Mouse (Mus musculus) heart, embryonic 15.5 days (tissue): Measurements from ENCODE around the gene Zfp683. TPM values are rescaled to one million over a fixed set of nuclear protein-coding genes. Genes with fewer than 3 reads are reported as not detected.

Source experiments
- ATAC-seq: fragments of 200-750 bp; cut with Nextera tagmentation; replicated peaks from 2 replicates; pipeline ENCODE4 v1.8.0; 2017; ENCODE audit warnings: low read depth, moderate TSS enrichment; ENCODE audit not compliant: insufficient number of reproducible peaks, insufficient read depth, low FRiP score
- H3K27ac ChIP-seq: fragments of 300-500 bp; sonication (generic); 2 replicates; pipeline ENCODE4 v1.5.1; 2015; ENCODE audit warnings: mild to moderate bottlenecking, inconsistent platforms
- H3K27me3 ChIP-seq: fragments of 300-500 bp; sonication (generic); 2 replicates; pipeline ENCODE4 v1.6.1; 2015; ENCODE audit warnings: inconsistent platforms
- H3K36me3 ChIP-seq: fragments of 300-500 bp; sonication (generic); 2 replicates; pipeline ENCODE4 v1.6.1; 2015; ENCODE audit warnings: mild to moderate bottlenecking, inconsistent platforms
- H3K4me1 ChIP-seq: fragments of 300-500 bp; sonication (generic); replicated peaks from 2 replicates; pipeline ENCODE4 v1.6.1; 2015; ENCODE audit warnings: inconsistent platforms
- H3K4me2 ChIP-seq: fragments of 300-500 bp; sonication (generic); 2 replicates; pipeline ENCODE4 v1.6.1; 2015; ENCODE audit warnings: inconsistent platforms, mild to moderate bottlenecking, moderate library complexity
- H3K4me3 ChIP-seq: fragments of 300-500 bp; sonication (generic); 2 replicates; pipeline ENCODE4 v1.5.1; 2015; ENCODE audit warnings: mild to moderate bottlenecking, inconsistent platforms
- H3K9ac ChIP-seq: fragments of 300-500 bp; sonication (generic); 2 replicates; pipeline ENCODE4 v1.6.1; 2015; ENCODE audit warnings: mild to moderate bottlenecking, inconsistent platforms
- H3K9me3 ChIP-seq: fragments of 300-500 bp; sonication (generic); replicated peaks from 2 replicates; pipeline ENCODE4 v1.6.1; 2016; ENCODE audit warnings: inconsistent platforms
- WGBS: fragments of 180-500 bp; shearing (Covaris S2); methylation state at CpG from one replicate; pipeline ENCODE4 v1.1.7; 2015; ENCODE audit warnings: mixed read lengths; 5-methylcytosine and 5-hydroxymethylcytosine counted together
- polyA plus RNA-seq: library from polyadenylated mRNA; unstranded; fragments of >200 nt; fragmentation: Nextera tagmentation; extraction: Ambion mirVana; gene quantifications from 2 replicates; pipeline ENCODE4 v1.2.1, GENCODE M21; 2015

The Zfp683 gene
- polyA plus RNA-seq = not detected in 2 replicates

- ATAC-seq = no peak
- 88% methylated on average over 3 of the region's 3 CpGs for WGBS
- H3K9ac ChIP-seq = no peak within 1 kb of the TSS
- H3K27ac ChIP-seq = peak within 1 kb of the TSS; percentile 32
- H3K4me2 ChIP-seq = 0 out of 2 replicates have a peak within 1 kb of the TSS, but pooled peaks have one; percentile 3
- H3K4me3 ChIP-seq = no peak within 1 kb of the TSS
- no peaks in the 10 kb centered on the region for H3K9me3 ChIP-seq
- H3K4me1 ChIP-seq = peaks cover 13% of the 10 kb centered on the region
- H3K27me3 ChIP-seq = peaks cover 5% of the 10 kb centered on the region
- no peaks in the 10 kb centered on the region for H3K36me3 ChIP-seq
Observed at GRCm38 (mm10) chr4:134053538-134053937, at the start of gene Zfp683. Gene Zfp683, plus strand, starts transcription at chr4:134053838.

DNA sequence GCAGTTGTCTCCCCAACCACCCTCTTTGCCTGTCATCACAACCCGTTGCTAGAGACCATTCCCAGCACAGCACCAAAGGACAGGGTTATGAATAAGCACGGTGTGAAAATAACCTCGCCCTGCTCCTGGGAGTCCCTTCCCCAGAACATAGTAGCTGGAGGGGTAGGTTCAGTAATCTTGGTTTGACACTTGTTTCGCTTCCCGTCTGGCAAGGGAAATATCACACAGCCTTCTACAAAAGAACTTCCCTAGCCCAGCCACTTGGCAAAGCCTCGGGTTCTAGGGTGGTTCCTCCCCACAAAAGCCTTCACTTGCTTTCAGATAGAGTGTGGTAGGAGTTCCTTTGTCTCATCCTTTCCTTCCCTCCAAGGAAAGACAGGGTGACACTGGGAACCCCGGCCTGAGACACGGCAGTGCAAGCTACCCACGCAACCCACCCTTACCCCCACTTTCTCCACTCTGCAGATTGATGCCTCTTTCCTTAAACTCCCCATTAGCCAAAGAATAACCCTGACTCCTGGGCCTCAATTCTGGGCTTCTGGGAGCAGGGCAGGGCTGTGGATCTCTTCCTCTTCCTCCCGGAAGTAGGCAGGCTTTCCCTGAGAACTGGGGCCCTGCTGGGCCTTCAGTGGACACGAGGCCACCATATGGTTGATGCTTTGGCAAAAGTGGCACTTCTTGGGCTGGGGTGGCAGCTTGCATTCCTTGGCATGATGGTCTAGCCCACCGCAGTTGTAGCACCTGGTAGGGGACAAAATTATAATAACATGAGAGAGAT, 47.9 kb upstream of the Zfp683 start:
- H3K27ac ChIP-seq = no peak overlapping the region
- no peak for ATAC-seq
- 58% methylated on average over 12 of the region's 12 CpGs for WGBS

GRCm38 (mm10) chr4:134006845-134007244, 46.8 kb upstream of the Zfp683 start:
- Histone ChIP-seq H3K36me3 (no peaks in the 10 kb centered on the region), H3K9me3 (no peaks in the 10 kb centered on the region), H3K4me3 (no peak overlapping the region), H3K4me1 (peaks cover 12% of the 10 kb centered on the region), H3K27me3 (no peaks in the 10 kb centered on the region), H3K4me2 (no peak overlapping the region), H3K9ac (no peak overlapping the region), H3K27ac (no peak overlapping the region)
- ATAC-seq = no peak
- 86% methylated on average over 3 of the region's 3 CpGs for WGBS

More for the DNA sequence above, 47.9 kb upstream of the Zfp683 start:
- Histone ChIP-seq H3K4me2 (no peak overlapping the region), H3K9me3 (no peaks in the 10 kb centered on the region), H3K27me3 (no peaks in the 10 kb centered on the region), H3K36me3 (no peaks in the 10 kb centered on the region), H3K4me3 (no peak overlapping the region), H3K9ac (no peak overlapping the region), H3K4me1 (peaks cover 6% of the 10 kb centered on the region)

DNA sequence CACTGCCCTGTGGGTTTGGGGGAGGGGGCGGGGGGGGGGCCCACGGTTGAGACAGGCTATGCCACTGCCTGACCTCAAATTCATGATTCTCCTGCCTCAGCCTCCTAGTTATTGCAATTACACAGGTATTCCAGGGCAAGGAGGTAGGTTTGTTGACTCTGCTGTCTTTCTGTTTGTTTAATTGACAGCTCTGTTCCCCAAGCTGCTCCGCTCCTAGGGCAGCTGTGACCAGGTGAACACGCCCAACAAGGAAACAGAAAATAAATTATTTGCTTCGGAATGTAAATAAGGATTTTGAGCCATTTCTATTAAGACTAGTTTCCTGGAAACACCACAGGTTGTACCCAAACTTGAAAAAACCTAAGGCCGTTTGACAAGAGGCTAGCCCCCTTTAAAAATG, 43.9 kb upstream of the Zfp683 start:
- no peak overlapping the region for H3K27ac ChIP-seq
- no peak overlapping the region for H3K4me2 ChIP-seq
- H3K4me1 ChIP-seq = peaks cover 22% of the 10 kb centered on the region
- ATAC-seq = no peak
- no peaks in the 10 kb centered on the region for H3K27me3 ChIP-seq
- H3K4me3 ChIP-seq = no peak overlapping the region
- H3K9me3 ChIP-seq = no peaks in the 10 kb centered on the region
- no peaks in the 10 kb centered on the region for H3K36me3 ChIP-seq
- WGBS = 71% methylated on average over 6 of the region's 6 CpGs
- no peak overlapping the region for H3K9ac ChIP-seq

- H3K4me1 ChIP-seq = peaks cover 19% of the 10 kb centered on the region
- 11% methylated on average over 16 of the region's 16 CpGs for WGBS
- no peaks in the 10 kb centered on the region for H3K36me3 ChIP-seq
- no peak overlapping the region for H3K9ac ChIP-seq
- no peak overlapping the region for H3K4me2 ChIP-seq
- no peaks in the 10 kb centered on the region for H3K9me3 ChIP-seq
- no peak; the same call in 1 of the 2 replicates for ATAC-seq
- H3K27ac ChIP-seq = no peak overlapping the region
- peaks cover 13% of the 10 kb centered on the region for H3K27me3 ChIP-seq
- H3K4me3 ChIP-seq = no peak overlapping the region
Observed at GRCm38 (mm10) chr4:134011450-134012414, 41.9 kb upstream of the Zfp683 start.

DNA sequence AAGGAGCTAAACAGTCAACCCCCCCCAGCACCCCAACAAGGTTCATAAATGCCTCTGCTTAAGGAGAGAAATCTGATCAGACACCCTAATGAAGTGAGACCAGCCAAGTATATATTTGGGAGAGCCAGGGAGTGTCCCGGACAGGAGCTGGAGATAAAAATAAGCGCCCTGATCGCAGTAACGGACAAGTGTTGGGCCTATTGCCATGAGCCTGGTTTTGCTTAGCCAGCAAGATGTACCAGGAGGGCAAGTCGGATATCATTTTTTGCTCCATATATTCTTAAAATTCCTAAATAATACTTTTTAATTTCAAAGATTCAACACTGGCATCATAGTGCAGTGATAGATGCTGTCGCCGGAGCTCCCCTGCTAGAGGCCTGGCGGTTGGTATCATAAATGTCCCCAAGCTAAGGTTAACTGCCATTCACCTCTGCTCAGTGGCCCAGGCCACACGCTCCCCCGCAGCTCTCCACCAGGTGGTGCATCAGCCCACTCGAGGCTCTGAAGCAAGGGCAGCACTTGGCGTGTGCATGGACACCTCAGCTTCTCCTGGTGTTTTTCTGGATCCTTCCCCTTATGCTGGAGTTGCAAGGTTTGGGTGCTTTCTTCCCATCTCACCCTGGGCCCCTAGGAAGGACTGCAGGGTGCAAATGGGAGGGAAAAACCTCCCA, 40.6 kb upstream of the Zfp683 start:
- 30% methylated on average over 12 of the region's 12 CpGs for WGBS
- Histone ChIP-seq H3K27ac (no peak overlapping the region), H3K4me1 (peaks cover 27% of the 10 kb centered on the region), H3K27me3 (peaks cover 25% of the 10 kb centered on the region), H3K4me3 (no peak overlapping the region), H3K9ac (no peak overlapping the region), H3K4me2 (no peak overlapping the region), H3K9me3 (no peaks in the 10 kb centered on the region), H3K36me3 (no peaks in the 10 kb centered on the region)
- no peak for ATAC-seq

DNA sequence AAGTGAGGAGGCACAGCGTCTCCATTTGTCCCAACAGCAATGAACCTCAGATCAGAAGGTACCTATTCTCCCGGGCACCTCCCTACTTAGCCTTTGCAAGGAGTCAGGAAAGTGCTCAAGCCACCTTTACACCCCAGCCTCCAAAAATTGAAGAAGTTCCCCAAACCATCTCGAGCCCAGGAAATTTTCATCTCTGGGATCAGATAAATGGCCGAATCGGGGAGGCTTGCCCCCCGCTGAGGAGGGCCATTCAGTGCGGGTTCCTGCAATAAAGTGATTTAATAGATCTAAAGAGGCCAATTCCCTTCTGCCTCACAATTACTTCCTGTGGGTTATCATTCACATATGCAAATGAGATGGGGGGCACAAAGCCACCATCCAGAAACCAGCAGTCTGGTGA, 37.4 kb upstream of the Zfp683 start:
- WGBS = 18% methylated on average over 7 of the region's 7 CpGs

GRCm38 (mm10) chr4:134016767-134017166, 36.9 kb upstream of the Zfp683 start:
- H3K27me3 ChIP-seq = peaks cover 50% of the 10 kb centered on the region

More for the DNA sequence above, 37.4 kb upstream of the Zfp683 start:
- no peak overlapping the region for H3K4me3 ChIP-seq
- H3K4me2 ChIP-seq = no peak overlapping the region
- H3K9ac ChIP-seq = no peak overlapping the region
- no peak overlapping the region for H3K27ac ChIP-seq
- H3K27me3 ChIP-seq = peaks cover 50% of the 10 kb centered on the region
- no peaks in the 10 kb centered on the region for H3K36me3 ChIP-seq
- no peak for ATAC-seq
- H3K9me3 ChIP-seq = no peaks in the 10 kb centered on the region
- H3K4me1 ChIP-seq = peaks cover 32% of the 10 kb centered on the region

GRCm38 (mm10) chr4:134017201-134017865, 36.3 kb upstream of the Zfp683 start:
- peak overlapping the region; percentile 21; the same call in 1 of the 2 replicates for H3K4me3 ChIP-seq
- no peak for ATAC-seq
- H3K27me3 ChIP-seq = peaks cover 50% of the 10 kb centered on the region
- H3K36me3 ChIP-seq = no peaks in the 10 kb centered on the region
- WGBS = 3% methylated on average over 21 of the region's 21 CpGs
- no peak overlapping the region for H3K9ac ChIP-seq
- peaks cover 24% of the 10 kb centered on the region for H3K4me1 ChIP-seq
- no peak overlapping the region for H3K27ac ChIP-seq
- H3K4me2 ChIP-seq = peak overlapping the region; percentile 47
- H3K9me3 ChIP-seq = no peaks in the 10 kb centered on the region

More at GRCm38 (mm10) chr4:134016767-134017166, 36.9 kb upstream of the Zfp683 start:
- Histone ChIP-seq H3K4me1 (peaks cover 26% of the 10 kb centered on the region), H3K27ac (no peak overlapping the region), H3K4me3 (no peak overlapping the region), H3K36me3 (no peaks in the 10 kb centered on the region), H3K9ac (no peak overlapping the region), H3K4me2 (no peak overlapping the region), H3K9me3 (no peaks in the 10 kb centered on the region)
- WGBS = 4% methylated on average over 8 of the region's 8 CpGs
- no peak for ATAC-seq

GRCm38 (mm10) chr4:134018038-134018778, 35.4 kb upstream of the Zfp683 start:
- peaks cover 17% of the 10 kb centered on the region for H3K4me1 ChIP-seq
- H3K36me3 ChIP-seq = no peaks in the 10 kb centered on the region
- no peak overlapping the region for H3K9ac ChIP-seq
- no peaks in the 10 kb centered on the region for H3K9me3 ChIP-seq
- H3K27ac ChIP-seq = no peak overlapping the region
- H3K27me3 ChIP-seq = peaks cover 50% of the 10 kb centered on the region
- peak overlapping the region; percentile 47 for H3K4me2 ChIP-seq
- ATAC-seq = no peak
- peak overlapping the region; percentile 21 for H3K4me3 ChIP-seq
- whole genome bisulfite sequencing = under 1% methylated on average over 46 of the region's 46 CpGs
